Mouse (Mus musculus) duodenum, adult 2 months (tissue): ENCODE measurements around the gene Nt5dc1. TPM values are rescaled to one million over a fixed set of nuclear protein-coding genes. Genes with fewer than 3 reads are reported as not detected.

Experiments
- polyA plus RNA-seq: library from polyadenylated mRNA; depleted of rRNA; stranded (reverse); fragments of >200 nt; gene quantifications from 2 replicates; pipeline ENCODE4 v1.2.3, GENCODE M21; 2012; ENCODE audit warnings: low replicate concordance; rRNA removed

The Nt5dc1 gene
- 1.5 and 2.3 TPM in 2 replicates for polyA plus RNA-seq

GRCm38 (mm10) chr10:34418204-34418756, at the start of gene Nt5dc1:
TSS of gene Nt5dc1 (minus strand) at chr10:34418552.

DNA sequence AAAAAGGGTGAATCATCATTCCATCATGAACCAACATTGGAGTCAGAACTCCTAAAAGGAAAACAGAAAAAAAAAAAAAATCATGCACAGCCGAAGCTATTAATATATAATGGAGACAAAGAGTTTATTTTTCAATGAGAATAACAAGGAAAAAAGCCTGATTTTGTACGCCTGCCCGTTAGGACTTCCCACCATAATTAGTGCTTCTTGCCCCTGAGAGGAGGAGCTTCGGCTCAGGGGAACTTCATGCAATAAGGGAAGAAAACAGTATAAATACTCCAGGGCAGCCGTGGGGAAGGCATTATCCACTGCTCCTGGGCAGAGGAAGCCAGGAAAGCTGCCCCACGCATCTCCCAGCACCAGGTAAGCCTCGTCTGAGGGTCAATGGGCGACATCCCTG, 28.7 kb downstream of the Nt5dc1 start, which contains the start of gene Col10a1:
Col10a1 (plus strand) TSS at position 301 of the 400 bp plus-strand sequence.

DNA sequence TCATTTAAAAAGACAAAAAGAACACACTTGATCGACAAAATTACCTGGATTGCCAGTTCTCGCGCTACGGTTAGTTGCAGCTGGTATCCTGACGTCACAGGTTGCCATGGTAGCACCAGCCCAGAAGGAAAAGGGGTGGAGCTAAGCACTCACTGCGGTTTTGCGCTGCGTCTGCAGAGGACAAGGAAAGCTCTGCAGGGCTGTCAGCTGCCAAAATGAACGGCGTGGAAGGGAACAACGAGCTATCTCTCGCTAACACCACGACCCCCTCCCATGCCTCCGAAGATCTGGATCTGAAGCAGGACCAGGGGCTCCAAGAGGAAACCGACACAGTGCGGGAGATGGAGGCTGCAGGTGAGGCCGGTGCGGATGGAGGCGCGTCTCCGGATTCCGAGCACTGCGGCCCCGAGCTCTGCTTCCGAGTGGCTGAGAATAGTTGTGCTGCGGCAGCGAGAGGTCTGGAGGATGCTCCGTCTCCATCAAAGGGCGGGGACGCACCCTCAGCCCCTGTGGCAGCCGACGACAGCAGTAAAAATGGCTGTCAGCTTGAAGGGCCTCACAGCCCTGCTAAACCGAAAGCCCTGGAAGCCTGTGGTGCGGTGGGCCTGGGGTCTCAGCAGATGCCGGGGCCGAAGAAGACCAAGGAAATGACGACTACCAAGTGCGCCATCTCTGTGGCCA, 120.9 kb downstream of the Nt5dc1 start, which contains the start of gene Tspyl4:
Tspyl4 (plus strand) TSS at position 144 of the 681 bp plus-strand sequence.

GRCm38 (mm10) chr10:34281962-34282388, 136.4 kb downstream of the Nt5dc1 start, which contains the start of gene Tspyl1:
TSS of gene Tspyl1 (plus strand) at chr10:34282190.

Other genes starting within 250 kb of the Nt5dc1 start
- 0.51 and 2.0 TPM in 2 replicates for gene Dse, start 210.8 kb downstream of the Nt5dc1 start, polyA plus RNA-seq
- 8.6 and 16.1 TPM in 2 replicates for gene Tspyl1, start 136.4 kb downstream of the Nt5dc1 start, polyA plus RNA-seq
- 0.74 and 1.5 TPM in 2 replicates for gene Tspyl4, start 121.1 kb downstream of the Nt5dc1 start, polyA plus RNA-seq
- gene Col10a1, start 28.6 kb downstream of the Nt5dc1 start, polyA plus RNA-seq: not detected in 2 replicates
- gene Frk, start 64.8 kb upstream of the Nt5dc1 start, polyA plus RNA-seq: 6.1 and 6.4 TPM in 2 replicates